Mouse (Mus musculus) myocyte (in vitro differentiated cells): ENCODE results near the gene Syt7. TPM values are rescaled to one million over a fixed set of nuclear protein-coding genes. Genes with fewer than 3 reads are reported as not detected.

Source experiments
- H3K27me3 ChIP-seq: one replicate; pipeline ENCODE4 v1.6.1; 2011; ENCODE audit not compliant: control insufficient read depth, insufficient read depth, insufficient read length
- H3K36me3 ChIP-seq: one replicate; pipeline ENCODE4 v1.6.1; 2011; ENCODE audit not compliant: control insufficient read depth, insufficient read depth
- H3K4me2 ChIP-seq: one replicate; pipeline ENCODE4 v1.6.1; 2011; ENCODE audit warnings: low read depth, control low read depth
- H3K4me3 ChIP-seq: one replicate; pipeline ENCODE4 v1.5.1; 2011; ENCODE audit warnings: mild to moderate bottlenecking, control low read depth, moderate library complexity
- H3K79me2 ChIP-seq: one replicate; pipeline ENCODE4 v1.6.1; 2011; ENCODE audit not compliant: control insufficient read depth, insufficient read depth
- H3ac ChIP-seq: one replicate; pipeline ENCODE4 v1.6.1; 2011; ENCODE audit not compliant: control insufficient read depth, insufficient read length
- CEBPB ChIP-seq: IDR thresholded peaks from 2 replicates; pipeline ENCODE4 v1.6.1; 2011; ENCODE audit warnings: mild to moderate bottlenecking, moderate library complexity; ENCODE audit not compliant: poor library complexity, insufficient read depth, severe bottlenecking
- E2F4 ChIP-seq: IDR thresholded peaks from one replicate; pipeline ENCODE4 v1.6.1; 2011; ENCODE audit warnings: mild to moderate bottlenecking, control low read depth, moderate library complexity; ENCODE audit not compliant: insufficient read depth
- MAX ChIP-seq: IDR thresholded peaks from one replicate; pipeline ENCODE4 v1.6.1; 2011; ENCODE audit warnings: low read depth, mild to moderate bottlenecking, control low read depth
- MYOD1 ChIP-seq, 3 experiments: IDR thresholded peaks; one replicate each; pipeline ENCODE4 v1.6.1; 2011; ENCODE audit warnings: control low read depth in 2 of 3, low read depth in 2 of 3, mild to moderate bottlenecking in 2 of 3, moderate library complexity in 1 of 3; ENCODE audit not compliant: insufficient read length in 2 of 3, control insufficient read depth in 1 of 3
- MYOG ChIP-seq, 3 experiments: IDR thresholded peaks; one replicate each; pipeline ENCODE4 v1.6.1; 2011; ENCODE audit warnings: control low read depth in 2 of 3, low read depth in 2 of 3, mild to moderate bottlenecking in 2 of 3; ENCODE audit not compliant: insufficient read length in 2 of 3, control insufficient read depth in 1 of 3, insufficient read depth in 1 of 3
- POLR2A ChIP-seq: IDR thresholded peaks from one replicate; pipeline ENCODE4 v1.6.1; 2011; ENCODE audit warnings: low read depth, mild to moderate bottlenecking, control low read depth, moderate library complexity; ENCODE audit not compliant: insufficient read length
- POLR2AphosphoS2 ChIP-seq: IDR thresholded peaks from one replicate; pipeline ENCODE4 v1.6.1; 2011; ENCODE audit warnings: low read depth, control low read depth; ENCODE audit not compliant: insufficient read length
- REST ChIP-seq: IDR thresholded peaks from one replicate; pipeline ENCODE4 v1.6.1; 2011; ENCODE audit warnings: mild to moderate bottlenecking, control low read depth, moderate library complexity; ENCODE audit not compliant: insufficient read depth, insufficient read length
- SRF ChIP-seq: IDR thresholded peaks from one replicate; pipeline ENCODE4 v1.6.1; 2011; ENCODE audit warnings: low read depth; ENCODE audit not compliant: control insufficient read depth, insufficient read length
- TCF12 ChIP-seq: IDR thresholded peaks from one replicate; pipeline ENCODE4 v1.6.1; 2011; ENCODE audit warnings: mild to moderate bottlenecking, control low read depth; ENCODE audit not compliant: poor library complexity, insufficient read depth, severe bottlenecking
- TCF3 ChIP-seq: IDR thresholded peaks from one replicate; pipeline ENCODE4 v1.6.1; 2011; ENCODE audit warnings: low read depth, control low read depth; ENCODE audit not compliant: insufficient read length
- USF1 ChIP-seq: IDR thresholded peaks from one replicate; pipeline ENCODE4 v1.6.1; 2011; ENCODE audit warnings: low read depth, mild to moderate bottlenecking, control low read depth, moderate library complexity
- polyA plus RNA-seq: library from polyadenylated mRNA; unstranded; fragments of >200 nt; fragmentation: generic; extraction: Trizol; gene quantifications from one replicate; pipeline ENCODE4 v1.2.1, GENCODE M21; 2012; ENCODE audit warnings: missing spikeins

Gene Syt7
- polyA plus RNA-seq, 1 experiment: 0.42 TPM

GRCm38 (mm10) chr19:10459907-10460306 lies 71.0 kb downstream of the Syt7 start:
- Histone ChIP-seq H3K4me3 (no peak overlapping the region), H3K36me3 (no peaks in the 10 kb centered on the region), H3K4me2 (no peak overlapping the region), H3K27me3 (peaks cover 48% of the 10 kb centered on the region), H3K79me2 (no peaks in the 10 kb centered on the region), H3ac (no peak overlapping the region)
- TF ChIP-seq MYOG (IDR thresholded peaks at IDR 0.05; ENCODE audit: control insufficient read depth in 1 of 3, insufficient read depth in 1 of 3, insufficient read length in 2 of 3, low read depth in 2 of 3) (no peak), MYOD1 (IDR thresholded peaks at IDR 0.05; ENCODE audit: control insufficient read depth in 1 of 3, insufficient read length in 2 of 3, low read depth in 2 of 3) (no peak), REST (no peak), POLR2A (no peak), SRF (no peak), USF1 (no peak), POLR2AphosphoS2 (no peak), MAX (no peak), E2F4 (no peak), CEBPB (no peak), TCF12 (no peak), TCF3 (no peak)

- Histone ChIP-seq H3K4me2 (no peak overlapping the region), H3K79me2 (no peaks in the 10 kb centered on the region), H3K4me3 (no peak overlapping the region), H3K27me3 (peaks cover 36% of the 10 kb centered on the region), H3ac (no peak overlapping the region), H3K36me3 (no peaks in the 10 kb centered on the region)
- TF ChIP-seq TCF3 (no peak), E2F4 (no peak), MYOD1 (IDR thresholded peaks at IDR 0.05; ENCODE audit: control insufficient read depth in 1 of 3, insufficient read length in 2 of 3, low read depth in 2 of 3) (no peak), CEBPB (no peak), TCF12 (no peak), SRF (no peak), MYOG (IDR thresholded peaks at IDR 0.05; ENCODE audit: control insufficient read depth in 1 of 3, insufficient read depth in 1 of 3, insufficient read length in 2 of 3, low read depth in 2 of 3) (no peak), MAX (no peak), POLR2AphosphoS2 (no peak), USF1 (no peak), POLR2A (no peak), REST (no peak)
Measured at GRCm38 (mm10) chr19:10461584-10461983, 72.7 kb downstream of the Syt7 start.

- Histone ChIP-seq H3K36me3 (no peaks in the 10 kb centered on the region), H3K4me2 (no peak overlapping the region), H3K79me2 (no peaks in the 10 kb centered on the region), H3K4me3 (no peak overlapping the region), H3ac (no peak overlapping the region), H3K27me3 (peaks cover 18% of the 10 kb centered on the region)
- TF ChIP-seq POLR2A (no peak), TCF3 (no peak), CEBPB (no peak)
Measured at GRCm38 (mm10) chr19:10464427-10464826, 75.5 kb downstream of the Syt7 start.

- peaks cover 2% of the 10 kb centered on the region for H3K27me3 ChIP-seq
Measured at GRCm38 (mm10) chr19:10469171-10469658, 80.3 kb downstream of the Syt7 start.

GRCm38 (mm10) chr19:10472958-10473357 lies 84.1 kb downstream of the Syt7 start:
- Histone ChIP-seq H3K4me2 (no peak overlapping the region), H3K27me3 (peaks cover 32% of the 10 kb centered on the region), H3K36me3 (no peaks in the 10 kb centered on the region), H3K79me2 (no peaks in the 10 kb centered on the region), H3K4me3 (no peak overlapping the region), H3ac (no peak overlapping the region)
- TF ChIP-seq MYOG (IDR thresholded peaks at IDR 0.05; ENCODE audit: control insufficient read depth in 1 of 3, insufficient read depth in 1 of 3, insufficient read length in 2 of 3, low read depth in 2 of 3) (no peak), CEBPB (no peak), TCF12 (no peak), SRF (no peak), MYOD1 (IDR thresholded peaks at IDR 0.05; ENCODE audit: control insufficient read depth in 1 of 3, insufficient read length in 2 of 3, low read depth in 2 of 3) (no peak), POLR2AphosphoS2 (no peak), USF1 (no peak), REST (no peak), E2F4 (no peak), POLR2A (no peak), TCF3 (no peak), MAX (no peak)

More at GRCm38 (mm10) chr19:10469171-10469658, 80.3 kb downstream of the Syt7 start:
- Histone ChIP-seq H3K4me2 (no peak overlapping the region), H3K79me2 (no peaks in the 10 kb centered on the region), H3K4me3 (no peak overlapping the region), H3ac (no peak overlapping the region), H3K36me3 (no peaks in the 10 kb centered on the region)
- TF ChIP-seq CEBPB: no peak
- TF ChIP-seq MYOD1 (IDR thresholded peaks at IDR 0.05; ENCODE audit: control insufficient read depth in 1 of 3, insufficient read length in 2 of 3, low read depth in 2 of 3): no peak
- TF ChIP-seq SRF: no peak
- no peak for TF ChIP-seq USF1
- peak; percentile 13 for TF ChIP-seq TCF3
- no peak for TF ChIP-seq REST
